Mouse (Mus musculus) thymus, adult 2 months (tissue): Measurements from ENCODE around the gene Tmco4.

Experiments
- CTCF ChIP-seq: fragments of 200-500 bp; IDR thresholded peaks from 2 replicates; pipeline ENCODE4 v1.5.1; 2012; ENCODE audit warnings: mild to moderate bottlenecking, control low read depth, low read length, moderate library complexity, borderline replicate concordance; ENCODE audit not compliant: control insufficient read depth, poor library complexity, insufficient read depth; ENCODE audit errors: extremely low read depth
- POLR2A ChIP-seq: fragments of 200-500 bp; IDR thresholded peaks from 2 replicates; pipeline ENCODE4 v1.6.1; 2012; ENCODE audit warnings: mild to moderate bottlenecking, low read length, control low read depth, moderate library complexity; ENCODE audit not compliant: control insufficient read depth, poor library complexity, insufficient read depth; ENCODE audit errors: extremely low read depth

- TF ChIP-seq POLR2A (no peak), CTCF (no peak)
Measured at GRCm38 (mm10) chr4:138934456-138935145, 38.1 kb upstream of the Tmco4 start.
